Mouse (Mus musculus): Measurements from ENCODE around the gene Ank3. TPM values are rescaled to one million over a fixed set of nuclear protein-coding genes. Genes with fewer than 3 reads are reported as not detected.

Ank3 gene
- polyA plus RNA-seq, 1 experiment from 2014 or later = 7.1 TPM

DNA sequence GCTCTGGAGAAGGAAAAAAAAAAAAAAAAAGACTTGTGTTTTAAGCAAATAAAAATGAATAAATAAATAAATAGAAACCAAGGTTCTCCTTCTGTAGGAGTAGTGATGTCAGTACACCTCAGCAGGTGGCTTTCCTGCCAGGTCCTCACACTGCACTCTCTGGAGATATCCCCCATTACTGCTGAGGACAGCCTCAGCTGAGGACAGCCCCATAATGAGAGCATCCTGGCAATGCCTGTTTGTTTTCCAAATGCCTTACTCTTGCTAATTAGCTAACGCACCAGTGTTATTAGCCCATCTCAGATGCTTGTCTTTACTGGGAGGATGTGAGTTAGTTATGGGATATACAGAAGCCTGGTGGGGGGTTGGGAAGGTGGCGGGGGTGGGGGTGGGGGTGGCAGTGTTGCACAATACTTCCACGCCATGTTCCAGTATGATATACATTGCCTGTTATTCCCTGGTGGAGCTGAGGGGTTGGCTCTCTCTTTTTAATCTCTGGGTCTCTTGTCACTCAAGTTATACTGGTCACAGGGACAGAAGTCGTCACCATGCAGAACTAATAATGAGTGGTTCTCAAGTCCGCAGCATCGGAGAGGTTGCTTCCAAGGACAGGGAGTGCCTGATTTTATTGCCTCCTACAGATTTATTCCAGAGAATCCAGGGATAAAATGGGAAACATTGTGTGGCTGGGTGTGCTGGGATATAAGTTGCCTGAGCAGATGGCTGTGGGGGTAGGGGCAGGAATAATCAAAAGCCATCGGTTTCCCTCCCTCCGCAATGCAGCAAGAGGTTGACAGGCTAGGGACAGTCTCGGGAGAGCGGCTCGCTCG lies 291.8 kb downstream of the Ank3 start:
- no peak overlapping the region for H3K9ac ChIP-seq (replicated peaks)
- TF ChIP-seq CTCF (IDR thresholded peaks at IDR 0.05; ENCODE audit: low read depth) (no peak), EP300 (IDR thresholded peaks at IDR 0.05; ENCODE audit: low read depth) (no peak)
- H3K9me3 ChIP-seq (ENCODE audit: low read length) = no peaks in the 10 kb centered on the region
- DNase-seq (no peak), ATAC-seq (no peak)
- whole genome bisulfite sequencing (ENCODE audit: insufficient replicate concordance) = 25% methylated on average over 12 of the region's 12 CpGs
- H3K27me3 ChIP-seq (ENCODE audit: insufficient read depth, low read length) = no peaks in the 10 kb centered on the region
- H3K27ac ChIP-seq (ENCODE audit: low read depth) = no peak overlapping the region
- H3K4me1 ChIP-seq (ENCODE audit: insufficient read depth) = no peaks in the 10 kb centered on the region
- no peaks in the 10 kb centered on the region for H3K36me3 ChIP-seq (replicated peaks; ENCODE audit: insufficient read depth, low read length)
- H3K4me2 ChIP-seq (ENCODE audit: low read depth, low read length) = no peak overlapping the region
- H3K4me3 ChIP-seq (ENCODE audit: low read depth, low read length) = no peak overlapping the region

DNA sequence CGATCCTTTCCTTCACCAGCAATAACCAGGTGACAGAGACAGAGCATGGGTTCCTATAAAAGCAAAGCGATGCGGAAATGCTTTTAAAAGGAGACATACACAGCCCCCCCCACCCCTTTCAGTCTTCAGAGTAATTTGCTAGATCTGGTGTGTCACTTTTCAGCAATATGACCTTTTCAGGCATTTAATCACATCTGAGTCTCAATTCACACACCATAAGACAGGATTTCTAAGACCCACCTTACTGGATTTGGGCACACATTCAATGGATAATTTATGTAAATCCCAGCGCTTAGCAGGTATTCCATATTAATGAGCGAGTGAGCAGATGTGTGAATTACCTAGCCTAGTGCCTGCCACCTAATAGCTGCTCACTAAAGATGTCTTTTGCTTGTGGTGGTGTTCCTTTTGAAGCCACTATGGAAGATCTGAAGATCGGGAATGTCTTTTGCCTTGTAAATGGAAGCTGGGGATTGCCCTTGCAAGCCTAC lies 292.4 kb downstream of the Ank3 start:
- no peaks in the 10 kb centered on the region for H3K4me1 ChIP-seq (ENCODE audit: insufficient read depth)
- H3K4me3 ChIP-seq (ENCODE audit: low read depth, low read length) = no peak overlapping the region
- H3K27ac ChIP-seq (ENCODE audit: low read depth) = no peak overlapping the region
- H3K27me3 ChIP-seq (ENCODE audit: insufficient read depth, low read length) = no peaks in the 10 kb centered on the region
- WGBS (ENCODE audit: insufficient replicate concordance) = 27% methylated on average over 6 of the region's 6 CpGs
- TF ChIP-seq CTCF (IDR thresholded peaks at IDR 0.05; ENCODE audit: low read depth) (no peak), EP300 (IDR thresholded peaks at IDR 0.05; ENCODE audit: low read depth) (no peak)
- H3K36me3 ChIP-seq (replicated peaks; ENCODE audit: insufficient read depth, low read length) = no peaks in the 10 kb centered on the region
- DNase-seq (no peak), ATAC-seq (no peak)
- H3K4me2 ChIP-seq (ENCODE audit: low read depth, low read length) = no peak overlapping the region
- no peak overlapping the region for H3K9ac ChIP-seq (replicated peaks)
- no peaks in the 10 kb centered on the region for H3K9me3 ChIP-seq (ENCODE audit: low read length)

GRCm38 (mm10) chr10:69696019-69696418 lies 297.4 kb downstream of the Ank3 start:
- TF ChIP-seq EP300 (IDR thresholded peaks at IDR 0.05; ENCODE audit: low read depth) (no peak), CTCF (IDR thresholded peaks at IDR 0.05; ENCODE audit: low read depth) (no peak)
- Histone ChIP-seq H3K36me3 (replicated peaks; ENCODE audit: insufficient read depth, low read length) (no peaks in the 10 kb centered on the region), H3K4me1 (ENCODE audit: insufficient read depth) (no peaks in the 10 kb centered on the region), H3K27ac (ENCODE audit: low read depth) (no peak overlapping the region), H3K27me3 (ENCODE audit: insufficient read depth, low read length) (no peaks in the 10 kb centered on the region), H3K9me3 (ENCODE audit: low read length) (no peaks in the 10 kb centered on the region), H3K4me2 (ENCODE audit: low read depth, low read length) (no peak overlapping the region), H3K4me3 (ENCODE audit: low read depth, low read length) (no peak overlapping the region), H3K9ac (replicated peaks) (no peak overlapping the region)
- WGBS (ENCODE audit: insufficient replicate concordance) = 81% methylated on average over 9 of the region's 9 CpGs
- no peak for ATAC-seq
- DNase-seq = no peak

DNA sequence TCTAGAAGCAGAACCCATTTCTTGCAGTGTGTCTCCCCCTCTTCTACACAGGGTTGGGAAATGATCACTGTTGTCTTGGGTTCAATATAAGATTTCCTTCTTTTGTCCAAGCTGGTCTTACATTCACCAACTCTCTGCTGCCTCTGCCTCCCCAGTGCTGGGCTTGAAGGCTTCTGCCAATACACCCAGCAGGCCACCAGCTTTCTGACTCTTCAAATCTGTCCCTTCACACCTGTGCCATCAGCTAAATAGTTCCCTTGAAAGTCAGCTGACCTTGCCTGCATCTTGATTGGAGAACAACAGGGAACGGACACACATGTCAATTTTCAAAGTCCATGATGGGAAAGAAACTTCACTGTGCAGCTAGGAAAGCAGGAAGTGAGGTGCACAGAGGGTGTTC lies 300.1 kb downstream of the Ank3 start:
- Histone ChIP-seq H3K27ac (ENCODE audit: low read depth) (no peak overlapping the region), H3K36me3 (replicated peaks; ENCODE audit: insufficient read depth, low read length) (no peaks in the 10 kb centered on the region), H3K4me3 (ENCODE audit: low read depth, low read length) (no peak overlapping the region), H3K4me2 (ENCODE audit: low read depth, low read length) (no peak overlapping the region), H3K9me3 (ENCODE audit: low read length) (no peaks in the 10 kb centered on the region), H3K9ac (replicated peaks) (no peak overlapping the region), H3K27me3 (ENCODE audit: insufficient read depth, low read length) (no peaks in the 10 kb centered on the region), H3K4me1 (ENCODE audit: insufficient read depth) (no peaks in the 10 kb centered on the region)
- ATAC-seq = no peak
- WGBS (ENCODE audit: insufficient replicate concordance) = 79% methylated on average over 1 of the region's 1 CpGs
- TF ChIP-seq EP300 (IDR thresholded peaks at IDR 0.05; ENCODE audit: low read depth) = no peak
- TF ChIP-seq CTCF (IDR thresholded peaks at IDR 0.05; ENCODE audit: low read depth) = no peak
- no peak for DNase-seq

- Histone ChIP-seq H3K27me3 (ENCODE audit: insufficient read depth, low read length) (no peaks in the 10 kb centered on the region), H3K9ac (replicated peaks) (no peak overlapping the region), H3K4me2 (ENCODE audit: low read depth, low read length) (no peak overlapping the region), H3K4me3 (ENCODE audit: low read depth, low read length) (no peak overlapping the region), H3K27ac (ENCODE audit: low read depth) (no peak overlapping the region), H3K36me3 (replicated peaks; ENCODE audit: insufficient read depth, low read length) (no peaks in the 10 kb centered on the region), H3K4me1 (ENCODE audit: insufficient read depth) (no peaks in the 10 kb centered on the region), H3K9me3 (ENCODE audit: low read length) (no peaks in the 10 kb centered on the region)
- ATAC-seq = no peak
- 40% methylated on average over 4 of the region's 4 CpGs for WGBS (ENCODE audit: insufficient replicate concordance)
- no peak for DNase-seq
- TF ChIP-seq EP300 (IDR thresholded peaks at IDR 0.05; ENCODE audit: low read depth) (no peak), CTCF (IDR thresholded peaks at IDR 0.05; ENCODE audit: low read depth) (no peak)
Observed at GRCm38 (mm10) chr10:69701226-69701625, 302.7 kb downstream of the Ank3 start.

GRCm38 (mm10) chr10:69705806-69706768 lies 307.5 kb downstream of the Ank3 start:
- TF ChIP-seq EP300 (IDR thresholded peaks at IDR 0.05; ENCODE audit: low read depth) (no peak), CTCF (IDR thresholded peaks at IDR 0.05; ENCODE audit: low read depth) (no peak)
- Histone ChIP-seq H3K9ac (replicated peaks) (no peak overlapping the region), H3K4me2 (ENCODE audit: low read depth, low read length) (no peak overlapping the region), H3K9me3 (ENCODE audit: low read length) (no peaks in the 10 kb centered on the region), H3K4me3 (ENCODE audit: low read depth, low read length) (no peak overlapping the region), H3K36me3 (replicated peaks; ENCODE audit: insufficient read depth, low read length) (no peaks in the 10 kb centered on the region), H3K27ac (ENCODE audit: low read depth) (no peak overlapping the region), H3K27me3 (ENCODE audit: insufficient read depth, low read length) (no peaks in the 10 kb centered on the region), H3K4me1 (ENCODE audit: insufficient read depth) (no peaks in the 10 kb centered on the region)
- 24% methylated on average over 17 of the region's 17 CpGs for WGBS (ENCODE audit: insufficient replicate concordance)
- no peak for DNase-seq
- no peak for ATAC-seq

Data from liver, postnatal 0 days (tissue).